Mouse (Mus musculus) cortical plate, adult 2 months (tissue): ENCODE results near the gene Capzb.

ENCODE experiments used
- CTCF ChIP-seq: fragments of 200-500 bp; IDR thresholded peaks from 2 replicates; pipeline ENCODE4 v1.5.1; 2011; ENCODE audit warnings: mild to moderate bottlenecking, control low read depth, low read length; ENCODE audit not compliant: insufficient read depth; ENCODE audit errors: extremely low read depth
- POLR2A ChIP-seq: fragments of 200-500 bp; IDR thresholded peaks from 2 replicates; pipeline ENCODE4 v1.6.1; 2011; ENCODE audit warnings: mild to moderate bottlenecking, low read length, control low read depth; ENCODE audit not compliant: insufficient read depth; ENCODE audit errors: extremely low read depth

DNA sequence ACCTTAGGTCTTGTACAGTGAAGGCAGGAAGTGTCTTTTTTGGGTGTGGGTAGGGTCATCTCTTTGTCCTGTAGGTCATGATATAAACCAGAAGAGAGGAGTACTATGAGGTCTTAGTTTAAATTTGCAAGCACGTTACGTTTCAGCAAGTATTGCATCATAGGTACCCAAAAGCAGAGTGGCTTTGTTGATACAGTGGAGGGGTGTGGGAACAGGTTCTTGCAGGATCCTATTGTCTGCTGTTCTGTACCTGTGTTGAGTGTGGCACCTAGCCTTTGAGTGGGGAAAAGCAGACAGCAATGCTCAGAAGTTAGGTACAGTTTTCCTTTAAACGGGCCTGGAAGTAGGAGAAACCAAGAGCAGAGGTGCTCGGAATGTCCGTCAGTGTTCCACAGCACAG, 36.6 kb downstream of the Capzb start:
- TF ChIP-seq CTCF = no peak
- no peak for TF ChIP-seq POLR2A
